Mouse (Mus musculus): ENCODE results near the gene Rab5if. TPM values are rescaled to one million over a fixed set of nuclear protein-coding genes. Genes with fewer than 3 reads are reported as not detected.
A peak's percentile ranks its signal among the peaks of the same experiment; 100 is the strongest.

Gene Rab5if
- polyA plus RNA-seq, 1 experiment from 2014 or later, result 144 TPM

DNA sequence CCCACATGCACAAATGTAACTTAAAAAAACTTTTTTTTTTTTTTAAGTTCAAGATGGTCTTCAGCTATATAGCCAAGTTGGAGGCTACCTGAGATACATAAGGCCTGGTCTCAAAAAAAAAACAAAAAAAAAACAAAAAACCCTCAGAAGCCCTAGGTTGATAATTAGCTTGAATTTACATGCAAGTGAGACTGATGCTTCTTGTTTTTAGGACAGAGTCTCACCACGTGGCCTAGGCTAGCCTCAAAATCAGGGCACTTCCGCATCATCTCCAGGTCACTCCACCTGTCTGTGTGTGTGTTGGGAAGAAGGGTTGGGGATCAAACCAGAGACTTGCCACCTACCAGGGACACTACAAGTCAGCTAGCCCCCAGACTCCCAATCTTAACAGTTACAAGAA lies 5.1 kb upstream of the Rab5if start, which contains the start of gene 4930518I15Rik:
Gene 4930518I15Rik (minus strand): TSS at position 112 of the 400 bp plus-strand sequence.
- Histone ChIP-seq H3K27me3 (no peaks in the 10 kb centered on the region), H3K36me3 (peaks cover 15% of the 10 kb centered on the region; the same call in 1 of the 2 replicates), H3K27ac (replicated peaks) (no peak within 1 kb of the TSS), H3K4me1 (peaks cover 23% of the 10 kb centered on the region), H3K9me3 (no peaks in the 10 kb centered on the region), H3K9ac (replicated peaks) (no peak within 1 kb of the TSS), H3K4me3 (no peak within 1 kb of the TSS), H3K4me2 (replicated peaks) (no peak within 1 kb of the TSS)
- WGBS, result 81% methylated on average over 2 of the region's 2 CpGs
- ATAC-seq (replicated peaks), result no peak

DNA sequence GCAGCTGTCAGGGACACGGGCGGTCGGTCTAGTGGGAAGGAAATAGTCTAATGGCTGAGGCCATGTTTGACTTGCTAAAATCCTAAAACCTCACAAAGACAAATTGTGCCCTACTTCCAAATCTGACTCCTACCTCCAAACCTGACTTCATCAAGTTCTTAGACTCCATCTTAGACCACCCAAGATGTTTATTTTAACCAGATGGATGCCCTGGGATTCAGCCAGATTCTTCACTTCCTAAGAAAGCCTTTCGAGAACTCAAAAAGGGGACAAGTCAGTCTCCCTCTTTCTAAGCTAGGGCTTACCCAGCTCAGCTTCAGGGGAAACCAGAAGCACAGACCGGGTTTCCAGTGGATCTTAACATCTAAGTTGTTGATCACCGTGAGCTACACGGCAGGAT lies 4.3 kb upstream of the Rab5if start:
- Histone ChIP-seq H3K4me3 (no peak overlapping the region), H3K9me3 (no peaks in the 10 kb centered on the region), H3K36me3 (peaks cover 15% of the 10 kb centered on the region; the same call in 1 of the 2 replicates), H3K4me2 (replicated peaks) (no peak overlapping the region), H3K4me1 (peaks cover 24% of the 10 kb centered on the region), H3K27me3 (no peaks in the 10 kb centered on the region), H3K27ac (replicated peaks) (no peak overlapping the region), H3K9ac (replicated peaks) (no peak overlapping the region)
- WGBS, result 87% methylated on average over 7 of the region's 7 CpGs
- no peak for ATAC-seq (replicated peaks)

DNA sequence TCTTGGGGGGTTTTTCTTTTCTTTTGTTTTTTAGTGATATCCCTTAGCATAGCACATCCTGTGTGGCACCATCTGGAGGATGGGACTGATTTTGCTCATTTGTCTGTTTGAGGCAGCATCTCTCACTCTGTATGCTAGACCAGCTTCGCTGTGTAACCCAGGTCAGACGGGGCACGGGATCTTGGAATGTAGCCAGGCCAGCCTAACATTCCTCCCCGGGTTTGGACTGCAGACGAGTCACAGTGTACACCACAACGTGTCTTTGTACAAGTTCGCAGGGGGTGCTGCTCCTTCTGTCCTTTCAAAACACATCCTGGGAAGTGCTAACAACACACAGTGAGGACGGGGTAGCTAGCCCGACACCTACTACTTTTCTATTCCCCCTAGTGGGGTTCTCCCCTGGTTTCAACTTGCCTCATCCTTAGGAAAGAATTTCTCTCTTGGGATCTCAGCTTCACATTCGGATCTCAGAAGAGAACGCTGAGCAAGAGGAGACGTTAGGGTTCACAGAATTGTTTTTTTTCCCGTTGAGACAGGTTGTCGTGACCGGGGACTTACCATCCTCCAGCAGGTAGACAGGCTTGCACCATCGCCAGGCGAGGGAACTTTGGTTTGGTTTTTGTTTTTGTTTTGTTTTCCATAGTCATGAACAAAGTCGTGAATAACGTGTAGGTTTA lies 749 bp upstream of the Rab5if start:
- H3K4me2 ChIP-seq (replicated peaks), result peak overlapping the region; percentile 62
- H3K27ac ChIP-seq (replicated peaks), result peak overlapping the region; percentile 96
- peaks cover 12% of the 10 kb centered on the region for H3K36me3 ChIP-seq
- no peaks in the 10 kb centered on the region for H3K9me3 ChIP-seq
- under 1% methylated on average over 19 of the region's 19 CpGs for WGBS
- H3K9ac ChIP-seq (replicated peaks), result peak overlapping the region; percentile 83
- 0 out of 2 replicates have a peak, but pooled peaks have one; percentile 23 for ATAC-seq (replicated peaks)
- H3K4me3 ChIP-seq, result peak overlapping the region; percentile 65
- H3K27me3 ChIP-seq, result no peaks in the 10 kb centered on the region
- peaks cover 38% of the 10 kb centered on the region for H3K4me1 ChIP-seq

DNA sequence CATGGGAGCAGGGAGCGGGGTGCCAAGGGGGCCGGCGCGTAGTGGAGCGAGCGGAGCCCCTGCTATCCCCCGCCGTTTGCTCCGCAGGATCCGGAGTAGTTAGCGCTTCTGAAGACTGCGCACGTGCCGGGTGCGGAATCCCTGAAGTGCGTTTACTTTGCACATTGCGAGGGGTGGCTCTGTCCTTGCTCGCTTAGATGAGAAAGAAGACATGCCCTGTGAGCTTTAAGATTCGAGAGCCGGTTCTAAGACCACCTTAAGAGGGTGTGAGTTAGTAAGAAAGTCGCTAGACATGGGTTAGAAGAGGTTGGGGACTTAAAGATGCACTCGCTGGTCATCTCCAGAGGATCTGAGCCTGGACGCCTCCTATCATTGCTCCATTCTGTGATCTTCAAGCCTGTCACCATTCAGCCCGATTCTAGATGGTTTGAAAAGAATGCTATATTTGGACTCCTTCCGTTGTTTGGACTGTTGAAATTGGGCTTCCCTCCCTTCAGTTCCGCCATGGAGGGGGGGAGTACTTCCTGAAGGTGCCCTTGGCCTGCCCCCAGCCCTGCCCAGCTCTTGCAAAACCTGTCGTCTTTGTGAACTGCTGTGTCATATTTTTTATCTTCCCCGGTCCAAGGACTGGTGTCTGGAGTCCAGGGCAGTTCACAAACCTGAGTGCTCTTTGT lies 696 bp downstream of the Rab5if start:
- peak overlapping the region; percentile 89 for H3K9ac ChIP-seq (replicated peaks)
- H3K4me2 ChIP-seq (replicated peaks), result peak overlapping the region; percentile 92
- no peaks in the 10 kb centered on the region for H3K9me3 ChIP-seq
- H3K36me3 ChIP-seq, result peaks cover 19% of the 10 kb centered on the region
- H3K27me3 ChIP-seq, result no peaks in the 10 kb centered on the region
- 3% methylated on average over 28 of the region's 28 CpGs for WGBS
- H3K4me3 ChIP-seq, result peak overlapping the region; percentile 65
- ATAC-seq (replicated peaks), result no peak
- peak overlapping the region; percentile 96 for H3K27ac ChIP-seq (replicated peaks)
- peaks cover 35% of the 10 kb centered on the region for H3K4me1 ChIP-seq

DNA sequence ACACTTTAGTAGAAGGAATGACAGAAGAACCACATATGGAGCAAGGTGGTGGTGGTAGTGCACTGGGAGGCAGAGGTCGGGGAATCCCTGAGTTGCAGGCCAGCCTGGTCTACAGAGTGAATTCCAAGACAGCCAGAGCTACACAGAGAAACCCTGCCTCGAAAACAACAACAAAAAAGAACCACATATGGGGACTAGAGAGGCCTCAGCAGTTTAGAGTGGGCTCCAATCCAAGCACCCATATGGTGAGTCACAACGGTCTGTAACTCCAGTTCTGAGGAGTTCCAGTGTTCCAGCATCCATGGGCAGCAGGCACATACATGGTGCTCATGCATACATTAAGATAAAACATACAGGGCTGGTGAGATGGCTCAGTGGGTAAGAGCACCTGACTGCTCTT lies 1.6 kb downstream of the Rab5if start:
- H3K4me2 ChIP-seq (replicated peaks), result peak overlapping the region; percentile 92
- peaks cover 27% of the 10 kb centered on the region for H3K36me3 ChIP-seq
- ATAC-seq (replicated peaks), result no peak
- H3K4me1 ChIP-seq, result peaks cover 35% of the 10 kb centered on the region
- peak overlapping the region; percentile 65; the same call in 1 of the 2 replicates for H3K4me3 ChIP-seq
- peak overlapping the region; percentile 19; the same call in 1 of the 2 replicates for H3K27ac ChIP-seq (replicated peaks)
- WGBS, result 58% methylated on average over 3 of the region's 3 CpGs
- no peaks in the 10 kb centered on the region for H3K27me3 ChIP-seq
- H3K9ac ChIP-seq (replicated peaks), result no peak overlapping the region
- H3K9me3 ChIP-seq, result no peaks in the 10 kb centered on the region

DNA sequence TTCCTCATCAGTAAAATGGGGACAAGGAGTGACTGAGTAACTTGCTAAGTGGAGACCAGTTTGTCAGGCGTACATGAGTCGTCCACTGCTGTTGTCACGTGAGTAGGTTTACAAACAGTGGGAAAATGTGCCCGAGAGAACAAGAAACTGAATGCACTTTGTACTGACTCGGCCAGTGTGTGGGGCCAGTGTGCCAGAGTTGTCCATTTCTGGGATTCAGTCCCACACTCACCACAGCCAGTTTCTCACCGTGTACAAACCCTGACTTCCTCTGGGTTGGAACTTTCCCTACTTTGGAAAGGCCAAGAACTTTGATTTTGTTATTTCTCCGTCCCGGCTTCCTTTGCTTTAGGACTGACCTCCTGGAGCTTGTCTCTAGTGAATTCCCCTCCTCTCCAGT lies 6.1 kb downstream of the Rab5if start:
- peaks cover 57% of the 10 kb centered on the region for H3K36me3 ChIP-seq
- H3K9ac ChIP-seq (replicated peaks), result no peak overlapping the region
- no peaks in the 10 kb centered on the region for H3K27me3 ChIP-seq
- no peak for ATAC-seq (replicated peaks)
- WGBS, result 86% methylated on average over 8 of the region's 8 CpGs
- H3K27ac ChIP-seq (replicated peaks), result no peak overlapping the region
- H3K4me3 ChIP-seq, result no peak overlapping the region
- no peaks in the 10 kb centered on the region for H3K9me3 ChIP-seq
- H3K4me2 ChIP-seq (replicated peaks), result no peak overlapping the region
- H3K4me1 ChIP-seq, result peaks cover 19% of the 10 kb centered on the region

DNA sequence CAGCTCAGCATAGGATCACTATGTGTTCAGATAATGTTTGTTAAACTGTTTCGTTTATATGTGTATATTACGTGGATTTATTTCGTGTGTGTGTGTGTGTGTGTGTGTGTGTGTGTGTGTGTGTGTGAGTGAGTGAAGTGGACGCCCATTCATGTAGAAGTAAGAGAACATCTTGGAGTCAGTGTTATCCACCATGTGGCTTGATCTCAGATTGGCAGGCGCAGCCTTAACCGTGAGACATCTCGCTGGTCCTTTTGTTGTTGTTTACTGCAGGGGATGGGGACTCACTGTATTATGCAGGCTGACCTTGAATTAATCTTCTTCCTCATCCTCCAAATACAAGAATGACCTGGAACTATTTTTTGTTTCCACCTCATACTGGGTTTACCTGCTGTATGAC lies 6.6 kb downstream of the Rab5if start:
- Histone ChIP-seq H3K9ac (replicated peaks) (no peak overlapping the region), H3K9me3 (no peaks in the 10 kb centered on the region), H3K4me1 (peaks cover 14% of the 10 kb centered on the region), H3K27me3 (no peaks in the 10 kb centered on the region), H3K4me3 (no peak overlapping the region), H3K27ac (replicated peaks) (no peak overlapping the region), H3K4me2 (replicated peaks) (no peak overlapping the region), H3K36me3 (peaks cover 62% of the 10 kb centered on the region)
- no peak for ATAC-seq (replicated peaks)
- 87% methylated on average over 7 of the region's 7 CpGs for WGBS

DNA sequence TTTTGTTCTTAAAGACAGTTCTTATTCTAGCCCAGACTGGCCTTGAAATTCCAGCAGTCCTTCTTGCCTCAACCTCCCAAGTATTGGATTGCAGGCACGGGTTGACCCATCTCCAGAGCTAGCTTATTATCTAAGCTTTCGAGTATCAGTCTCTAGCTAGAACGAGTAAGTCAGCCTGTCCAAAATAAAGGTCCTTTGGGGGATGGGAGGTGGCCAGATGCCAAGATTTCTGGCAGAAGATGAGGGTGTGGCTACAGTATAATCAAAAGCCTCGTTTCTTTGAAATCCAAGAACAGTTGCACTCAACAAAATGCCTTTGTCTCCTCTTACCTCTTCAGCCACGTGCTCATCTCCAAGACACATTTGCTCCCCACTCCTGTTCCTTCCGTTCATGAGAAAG lies 7.6 kb downstream of the Rab5if start:
- no peak for ATAC-seq (replicated peaks)
- H3K9me3 ChIP-seq, result no peaks in the 10 kb centered on the region
- no peak overlapping the region for H3K9ac ChIP-seq (replicated peaks)
- no peaks in the 10 kb centered on the region for H3K27me3 ChIP-seq
- no peak overlapping the region for H3K4me2 ChIP-seq (replicated peaks)
- peaks cover 5% of the 10 kb centered on the region; the same call in 1 of the 2 replicates for H3K4me1 ChIP-seq
- H3K4me3 ChIP-seq, result no peak overlapping the region
- H3K27ac ChIP-seq (replicated peaks), result no peak overlapping the region
- H3K36me3 ChIP-seq, result peaks cover 67% of the 10 kb centered on the region
- WGBS, result 44% methylated on average over 6 of the region's 6 CpGs

DNA sequence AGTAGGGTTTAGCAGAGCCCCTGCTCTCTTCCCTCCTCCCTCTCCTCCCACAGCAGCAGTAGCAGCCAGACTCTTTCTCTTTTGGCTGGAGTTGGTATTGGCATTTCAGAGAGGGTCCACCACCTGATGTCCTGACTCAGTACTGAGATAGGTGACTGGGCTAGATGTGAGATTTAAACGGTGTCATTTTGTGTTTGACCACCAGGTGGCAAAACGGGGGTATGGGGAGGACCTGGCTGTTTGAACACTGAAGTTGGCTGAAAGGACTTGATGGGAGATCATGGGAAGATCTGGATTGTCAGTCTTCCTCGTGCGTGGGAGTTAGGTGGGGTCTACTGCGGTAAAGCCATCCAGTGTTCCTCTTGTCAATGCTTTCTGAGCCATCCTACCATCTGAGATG lies 10.7 kb downstream of the Rab5if start:
- H3K27me3 ChIP-seq, result no peaks in the 10 kb centered on the region
- H3K9me3 ChIP-seq, result no peaks in the 10 kb centered on the region
- H3K4me3 ChIP-seq, result no peak overlapping the region
- 30% methylated on average over 5 of the region's 5 CpGs for WGBS
- no peak overlapping the region for H3K9ac ChIP-seq (replicated peaks)
- no peak overlapping the region for H3K27ac ChIP-seq (replicated peaks)
- H3K36me3 ChIP-seq, result peaks cover 48% of the 10 kb centered on the region
- no peak overlapping the region for H3K4me2 ChIP-seq (replicated peaks)
- 0 out of 2 replicates have a peak, but pooled peaks have one; percentile 23 for ATAC-seq (replicated peaks)
- H3K4me1 ChIP-seq, result 0 out of 2 replicates have a peak, but pooled peaks cover 4% of the 10 kb centered on the region

DNA sequence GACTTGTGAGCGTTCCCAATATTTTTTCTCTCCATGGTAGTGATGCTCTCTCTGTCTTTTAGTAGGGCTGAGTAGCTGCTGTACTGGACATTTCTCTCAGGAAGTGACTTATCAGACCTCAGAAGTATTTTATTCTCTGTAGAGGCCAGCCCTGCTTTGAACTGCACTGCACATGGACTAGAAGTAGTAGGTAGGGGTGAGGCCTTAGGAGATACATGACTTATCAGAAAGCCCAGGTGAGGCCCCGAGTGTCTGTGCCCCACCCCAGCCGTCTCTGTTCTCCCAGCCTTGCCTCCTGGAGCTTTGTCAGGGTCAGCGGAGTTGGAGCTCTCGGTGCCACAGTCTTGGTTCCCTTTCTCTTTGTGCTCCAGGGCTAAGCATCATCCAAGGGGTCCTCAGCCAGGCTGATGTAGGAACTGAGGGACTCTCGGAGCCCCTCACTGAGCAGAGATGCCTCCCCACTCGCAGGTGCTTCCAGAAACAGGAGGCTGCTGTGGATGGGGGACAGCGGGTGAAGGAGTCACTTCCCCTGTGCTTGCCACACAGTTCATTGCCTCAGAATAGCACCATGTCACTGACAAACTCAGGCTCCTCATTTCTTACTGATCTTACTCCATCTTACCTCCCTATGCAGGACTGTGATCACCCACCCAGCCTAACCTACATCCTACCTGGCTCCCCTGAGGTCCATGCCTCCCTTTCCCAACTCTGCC lies 11.3 kb downstream of the Rab5if start:
- Histone ChIP-seq H3K36me3 (peaks cover 42% of the 10 kb centered on the region), H3K4me1 (0 out of 2 replicates have a peak, but pooled peaks cover 4% of the 10 kb centered on the region), H3K27me3 (no peaks in the 10 kb centered on the region), H3K4me3 (no peak overlapping the region), H3K4me2 (replicated peaks) (no peak overlapping the region), H3K9ac (replicated peaks) (no peak overlapping the region), H3K27ac (replicated peaks) (no peak overlapping the region), H3K9me3 (no peaks in the 10 kb centered on the region)
- ATAC-seq (replicated peaks), result no peak
- WGBS, result 93% methylated on average over 8 of the region's 8 CpGs

DNA sequence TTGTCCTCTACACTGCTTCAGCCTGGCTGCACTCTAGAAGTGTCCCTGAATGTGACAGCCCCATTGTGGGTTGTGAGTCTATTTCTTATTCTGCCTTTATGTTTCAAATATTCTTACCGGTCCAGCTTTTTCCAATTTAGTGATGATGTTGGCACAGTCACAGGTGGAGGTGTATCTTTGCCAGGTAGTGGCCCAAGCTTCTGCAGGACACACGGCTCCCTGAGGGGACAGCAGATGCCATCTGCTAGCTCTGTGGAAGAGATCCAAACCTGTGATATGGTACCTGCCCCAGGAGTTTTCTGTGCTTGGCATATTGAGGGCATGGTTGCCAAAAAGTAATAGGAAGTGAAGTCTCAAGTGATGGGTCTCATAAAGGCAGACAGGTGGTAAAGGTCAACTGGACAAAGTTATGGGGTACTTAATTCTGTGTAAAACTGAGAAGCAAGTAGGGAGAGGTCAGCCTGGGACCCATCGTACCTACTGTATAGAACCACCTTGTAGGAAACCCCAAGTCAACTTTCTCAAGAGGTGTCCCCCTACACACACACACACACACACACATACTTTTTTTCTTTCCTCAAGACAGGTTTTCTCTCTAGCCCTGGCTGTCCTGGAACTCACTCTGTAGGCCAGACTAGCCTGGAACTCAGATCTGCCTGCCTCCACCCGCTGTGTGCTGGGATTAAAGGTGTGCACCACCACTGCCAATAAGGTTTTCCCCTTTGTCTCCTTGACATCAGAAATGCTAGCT lies 12.0 kb downstream of the Rab5if start:
- no peak overlapping the region for H3K9ac ChIP-seq (replicated peaks)
- no peak for ATAC-seq (replicated peaks)

More for the DNA sequence above, 12.0 kb downstream of the Rab5if start:
- Histone ChIP-seq H3K4me3 (no peak overlapping the region), H3K4me1 (0 out of 2 replicates have a peak, but pooled peaks cover 4% of the 10 kb centered on the region), H3K27ac (replicated peaks) (no peak overlapping the region), H3K36me3 (peaks cover 39% of the 10 kb centered on the region), H3K27me3 (no peaks in the 10 kb centered on the region), H3K4me2 (replicated peaks) (no peak overlapping the region), H3K9me3 (no peaks in the 10 kb centered on the region)
- WGBS, result 92% methylated on average over 4 of the region's 4 CpGs

All from forebrain, embryonic 15.5 days (tissue).